ENCODE assay signal across 16 mouse cellular contexts in the genomic region with DNA sequence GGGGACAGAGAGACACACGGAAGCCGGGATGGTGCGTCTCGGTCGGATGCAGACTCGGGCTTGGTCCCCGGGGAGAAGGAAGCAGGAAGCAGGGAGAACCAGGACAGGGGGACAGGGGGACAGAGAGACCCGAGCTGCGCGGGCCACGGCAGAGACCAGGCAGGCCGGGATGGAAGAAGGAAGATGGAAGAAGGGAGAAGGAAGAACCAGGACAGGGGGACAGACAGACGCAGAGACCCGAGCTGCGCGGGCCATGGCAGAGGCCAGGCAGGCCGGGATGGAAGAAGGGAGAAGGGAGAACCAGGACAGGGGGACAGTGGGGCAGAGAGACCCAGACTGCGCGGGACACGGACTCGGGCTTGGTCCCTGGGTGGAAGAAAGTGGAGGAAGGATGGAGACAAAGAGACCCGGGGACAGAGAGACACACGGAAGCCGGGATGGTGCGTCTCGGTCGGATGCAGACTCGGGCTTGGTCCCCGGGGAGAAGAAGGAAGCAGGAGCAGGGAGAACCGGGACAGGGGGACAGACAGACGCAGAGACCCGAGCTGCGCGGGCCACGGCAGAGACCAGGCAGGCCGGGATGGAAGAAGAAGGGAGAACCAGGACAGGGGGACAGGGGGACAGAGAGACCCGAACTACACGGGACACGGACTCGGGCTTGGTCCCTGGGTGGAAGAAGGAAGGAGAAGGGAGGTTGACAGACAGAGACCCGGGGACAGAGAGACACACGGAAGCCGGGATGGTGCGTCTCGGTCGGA. TPM values are rescaled to one million over a fixed set of nuclear protein-coding genes. Genes with fewer than 3 reads are reported as not detected.
DNase-seq lines count a peak whose midpoint lies in the region; ATAC-seq lines count a peak whose summit lies in the region.
"Not testable (repeated sequence)": the region's sequence is repeated elsewhere in the genome, so short reads cannot be mapped to it uniquely, and the experiment has no call there.
"Had no signal": no experiment of that assay in that cellular context is flagged by ENCODE, and none has a peak within 500 bp of the region (broad histone marks: within the 10 kb centered on the region; RNA-seq: fewer than 3 reads in every experiment).

No protein-coding gene starts in this region.

- ATAC-seq in liver, embryonic 11.5 days (replicated peaks; ENCODE audit: low FRiP score), result not testable (repeated sequence)

- H3K9ac ChIP-seq in liver, embryonic 11.5 days (ENCODE audit: low read depth, low read length), result not testable (repeated sequence)

- H3K27me3 ChIP-seq in liver, embryonic 11.5 days (replicated peaks; ENCODE audit: control insufficient read depth, insufficient read depth, low read length), result not testable (repeated sequence)

- not testable (repeated sequence) for H3K4me1 ChIP-seq in liver, embryonic 11.5 days (replicated peaks; ENCODE audit: control insufficient read depth, insufficient read depth, low read length)

- not testable (repeated sequence) for H3K27ac ChIP-seq in liver, embryonic 11.5 days (ENCODE audit: low read depth, low read length)

- peak; percentile 63 for DNase-seq in A20 (ENCODE audit: low read depth, low spot score)
- DNase-seq in adrenal gland, adult 8-10 months, result peak; percentile 23
- peak; percentile 18 for DNase-seq in embryo, embryonic 10 days (ENCODE audit: low spot score)
- peak; percentile 24 for DNase-seq in gastrocnemius, postnatal 10 days
- peak; percentile 30 for DNase-seq in kidney, adult 9 months
- peak; percentile 54 for DNase-seq in liver, embryonic 11.5 days (ENCODE audit: low spot score)
- DNase-seq in retina, postnatal 1 day, result peak; percentile 16
- DNase-seq in thymus, postnatal 25 days, result peak; percentile 22

- not testable (repeated sequence) for H3K4me2 ChIP-seq in liver, embryonic 11.5 days

- H3K9me3 ChIP-seq in liver, embryonic 11.5 days (ENCODE audit: control insufficient read depth, low read length), result peaks cover 50% of the 10 kb centered on the region

- H3K4me3 ChIP-seq in liver, embryonic 11.5 days (ENCODE audit: low read depth, low read length), result not testable (repeated sequence)

- peaks cover 52% of the 10 kb centered on the region for H3K36me3 ChIP-seq in liver, embryonic 11.5 days (ENCODE audit: control insufficient read depth, insufficient read depth, low read length)

- 84% methylated on average over 37 of the region's 46 CpGs for WGBS in liver, embryonic 11.5 days

RNA-seq across cellular contexts. Expression of a gene that starts 11.4 kb away (rescaled TPM):
- not detected for total RNA-seq in adrenal gland, adult 8-10 months (2022)
- not detected for total RNA-seq in gastrocnemius, postnatal 10 days (2021)
- not detected in 2 replicates for polyA plus RNA-seq in liver, embryonic 11.5 days (2014; fragmentation: Nextera tagmentation; extraction: Ambion mirVana)
- total RNA-seq: gastrocnemius, adult 18-20 months; liver, adult 2 months had no signal
- polyA plus RNA-seq: activated CD4-positive, CD25-positive, alpha-beta regulatory T cell, adult 4 months; C2C12; heart, embryonic 15.5 days; intestine, embryonic 16.5 days; liver, adult 2 months; macrophage; stomach, embryonic 16.5 days had no signal

RNA-seq across cellular contexts. Expression of a gene that starts 41.3 kb away (rescaled TPM):
- not detected for total RNA-seq in adrenal gland, adult 8-10 months (2022)
- not detected for total RNA-seq in gastrocnemius, postnatal 10 days (2021)
- not detected in 2 replicates for polyA plus RNA-seq in liver, embryonic 11.5 days (2014; fragmentation: Nextera tagmentation; extraction: Ambion mirVana)
- total RNA-seq: gastrocnemius, adult 18-20 months; liver, adult 2 months had no signal
- polyA plus RNA-seq: activated CD4-positive, CD25-positive, alpha-beta regulatory T cell, adult 4 months; C2C12; heart, embryonic 15.5 days; intestine, embryonic 16.5 days; liver, adult 2 months; macrophage; stomach, embryonic 16.5 days had no signal
